Mouse (Mus musculus): ENCODE data around the gene Slc25a36. TPM values are rescaled to one million over a fixed set of nuclear protein-coding genes. Genes with fewer than 3 reads are reported as not detected.

The Slc25a36 gene
- polyA plus RNA-seq, 1 experiment = 27.5 TPM

- no peaks in the 10 kb centered on the region for H3K4me1 ChIP-seq (ENCODE audit: control insufficient read depth, insufficient read depth, low read length)
- no peak overlapping the region for H3K27ac ChIP-seq (ENCODE audit: control insufficient read depth, insufficient read depth, low read depth, low read length, poor library complexity)
- no peak for TF ChIP-seq CTCF (IDR thresholded peaks at IDR 0.05; ENCODE audit: control insufficient read depth, insufficient read depth, low read length)
- 90% methylated on average over 1 of the region's 1 CpGs for WGBS
- H3K4me3 ChIP-seq (replicated peaks; ENCODE audit: control insufficient read depth, low read depth, low read length) = no peak overlapping the region
These were observed 31.6 kb upstream of the Slc25a36 start for GRCm38 (mm10) chr9:97142558-97142957.

GRCm38 (mm10) chr9:97141723-97142122 is 30.8 kb upstream of the Slc25a36 start:
- TF ChIP-seq POLR2A (IDR thresholded peaks at IDR 0.05; ENCODE audit: borderline replicate concordance, control insufficient read depth, low read depth, low read length) (no peak), CTCF (IDR thresholded peaks at IDR 0.05; ENCODE audit: control insufficient read depth, insufficient read depth, low read length) (no peak)
- H3K27ac ChIP-seq (ENCODE audit: control insufficient read depth, insufficient read depth, low read depth, low read length, poor library complexity) = no peak overlapping the region
- 63% methylated on average over 2 of the region's 2 CpGs for WGBS
- H3K4me3 ChIP-seq (replicated peaks; ENCODE audit: control insufficient read depth, low read depth, low read length) = no peak overlapping the region
- H3K4me1 ChIP-seq (ENCODE audit: control insufficient read depth, insufficient read depth, low read length) = no peaks in the 10 kb centered on the region

DNA sequence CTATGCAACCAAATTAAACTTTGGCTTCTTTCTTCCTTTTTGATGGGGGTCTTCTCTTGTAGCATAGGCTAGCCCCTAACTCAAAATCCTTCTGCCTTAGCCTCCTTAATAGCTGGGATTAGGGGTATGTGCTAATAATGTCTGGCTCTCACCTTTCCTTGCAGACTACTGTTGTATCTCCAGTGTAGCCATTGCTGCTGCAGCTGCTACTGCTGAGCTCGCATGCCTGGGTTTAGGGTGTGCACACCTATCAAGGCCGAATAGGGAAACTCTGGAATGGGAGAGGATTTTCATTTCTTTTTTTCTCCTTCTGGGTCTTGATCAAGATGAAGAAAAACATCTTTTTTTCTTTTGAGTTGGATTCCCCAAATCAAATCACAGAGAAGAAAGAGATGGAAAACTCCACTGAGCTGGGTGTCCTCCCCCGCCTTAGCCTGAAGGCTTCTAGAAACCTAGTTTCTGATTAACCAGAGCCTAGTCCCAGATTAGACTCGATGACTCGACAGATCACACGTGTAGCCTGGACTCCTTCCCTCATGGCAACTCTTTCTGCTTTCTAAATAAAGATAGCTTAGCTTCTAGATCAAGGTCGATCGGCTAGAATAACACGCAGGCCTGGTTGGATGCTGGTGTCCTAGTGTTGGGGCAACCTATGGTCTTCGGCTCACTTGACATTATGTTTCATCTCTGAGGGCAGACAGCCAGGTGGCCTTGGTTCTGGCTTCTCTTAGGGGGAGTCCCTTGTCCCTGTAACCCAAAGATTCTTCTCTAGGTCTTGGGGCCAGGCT is 29.4 kb upstream of the Slc25a36 start:
- no peak for TF ChIP-seq POLR2A (IDR thresholded peaks at IDR 0.05; ENCODE audit: borderline replicate concordance, control insufficient read depth, low read depth, low read length)
- TF ChIP-seq CTCF (IDR thresholded peaks at IDR 0.05; ENCODE audit: control insufficient read depth, insufficient read depth, low read length) = no peak
- Histone ChIP-seq H3K4me3 (replicated peaks; ENCODE audit: control insufficient read depth, low read depth, low read length) (no peak overlapping the region), H3K27ac (ENCODE audit: control insufficient read depth, insufficient read depth, low read depth, low read length, poor library complexity) (no peak overlapping the region), H3K4me1 (ENCODE audit: control insufficient read depth, insufficient read depth, low read length) (no peaks in the 10 kb centered on the region)
- WGBS = 71% methylated on average over 10 of the region's 10 CpGs

- TF ChIP-seq POLR2A (IDR thresholded peaks at IDR 0.05; ENCODE audit: borderline replicate concordance, control insufficient read depth, low read depth, low read length) (no peak), CTCF (IDR thresholded peaks at IDR 0.05; ENCODE audit: control insufficient read depth, insufficient read depth, low read length) (no peak)
- Histone ChIP-seq H3K4me1 (ENCODE audit: control insufficient read depth, insufficient read depth, low read length) (no peaks in the 10 kb centered on the region), H3K4me3 (replicated peaks; ENCODE audit: control insufficient read depth, low read depth, low read length) (no peak overlapping the region), H3K27ac (ENCODE audit: control insufficient read depth, insufficient read depth, low read depth, low read length, poor library complexity) (no peak overlapping the region)
- WGBS = 53% methylated on average over 4 of the region's 4 CpGs
These were observed 26.7 kb upstream of the Slc25a36 start for GRCm38 (mm10) chr9:97137678-97138077.

DNA sequence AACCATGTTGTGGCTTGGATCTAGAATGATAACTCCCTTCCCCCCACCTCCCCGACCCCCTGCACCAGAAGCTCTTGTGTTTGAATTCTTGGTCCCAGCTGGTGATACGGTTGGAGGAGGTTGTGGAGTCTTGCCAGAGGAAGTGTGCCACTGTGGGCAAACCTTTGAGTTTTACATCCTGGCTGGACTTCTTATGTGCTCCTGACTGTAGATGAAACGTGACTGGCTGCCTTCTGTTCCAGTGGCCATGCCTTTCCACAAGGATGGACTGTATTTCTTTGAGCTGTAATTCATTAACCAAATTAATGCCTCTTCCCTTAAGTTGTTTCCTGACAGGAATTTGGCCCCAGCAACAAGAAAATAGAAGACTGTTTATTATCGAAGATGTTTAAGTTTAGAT is 26.2 kb upstream of the Slc25a36 start:
- WGBS = 74% methylated on average over 4 of the region's 4 CpGs
- no peak for TF ChIP-seq CTCF (IDR thresholded peaks at IDR 0.05; ENCODE audit: control insufficient read depth, insufficient read depth, low read length)
- TF ChIP-seq POLR2A (IDR thresholded peaks at IDR 0.05; ENCODE audit: borderline replicate concordance, control insufficient read depth, low read depth, low read length) = no peak
- no peak overlapping the region for H3K4me3 ChIP-seq (replicated peaks; ENCODE audit: control insufficient read depth, low read depth, low read length)
- no peak overlapping the region for H3K27ac ChIP-seq (ENCODE audit: control insufficient read depth, insufficient read depth, low read depth, low read length, poor library complexity)
- H3K4me1 ChIP-seq (ENCODE audit: control insufficient read depth, insufficient read depth, low read length) = no peaks in the 10 kb centered on the region

DNA sequence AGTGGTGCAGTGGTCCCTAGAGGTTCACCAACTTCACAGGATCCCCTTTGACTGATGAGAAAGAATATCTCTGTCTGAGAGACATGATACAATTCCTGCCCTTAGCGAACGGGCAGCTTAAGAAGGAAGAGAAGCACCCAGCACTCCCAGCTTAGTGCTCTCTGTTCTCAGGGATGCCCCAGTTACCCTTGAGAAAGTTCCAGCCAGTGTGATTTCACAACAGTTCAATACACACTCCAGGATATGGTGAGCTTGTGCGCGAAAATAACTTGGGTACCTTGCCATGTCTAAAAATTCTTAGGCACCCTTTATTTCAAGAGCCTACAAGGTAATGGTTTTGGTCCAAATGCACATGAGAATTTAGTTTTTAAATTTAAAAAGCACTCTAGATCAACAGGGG is 24.9 kb upstream of the Slc25a36 start:
- WGBS = 81% methylated on average over 4 of the region's 4 CpGs
- no peak for TF ChIP-seq CTCF (IDR thresholded peaks at IDR 0.05; ENCODE audit: control insufficient read depth, insufficient read depth, low read length)
- TF ChIP-seq POLR2A (IDR thresholded peaks at IDR 0.05; ENCODE audit: borderline replicate concordance, control insufficient read depth, low read depth, low read length) = no peak
- Histone ChIP-seq H3K27ac (ENCODE audit: control insufficient read depth, insufficient read depth, low read depth, low read length, poor library complexity) (no peak overlapping the region), H3K4me1 (ENCODE audit: control insufficient read depth, insufficient read depth, low read length) (no peaks in the 10 kb centered on the region), H3K4me3 (replicated peaks; ENCODE audit: control insufficient read depth, low read depth, low read length) (no peak overlapping the region)

DNA sequence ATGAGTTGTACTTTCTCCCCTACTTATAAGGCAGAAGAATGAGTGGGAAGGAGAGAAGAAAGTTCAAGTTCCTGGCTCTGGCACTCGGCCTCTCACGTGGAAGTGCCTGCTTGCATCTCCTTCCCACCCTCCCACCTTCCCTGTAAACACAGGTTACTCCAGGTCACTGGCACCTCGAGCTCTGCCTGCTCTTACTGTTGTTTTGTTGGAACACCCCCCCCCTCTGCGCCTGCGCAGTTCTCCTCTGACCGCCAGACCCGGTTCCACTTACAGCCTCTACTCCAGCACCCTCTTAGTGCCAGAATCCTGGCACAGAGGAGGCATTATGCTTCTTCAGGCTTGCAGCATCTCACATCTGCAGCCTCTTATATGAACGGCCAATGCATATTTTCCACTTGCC is 22.2 kb upstream of the Slc25a36 start:
- Histone ChIP-seq H3K4me3 (replicated peaks; ENCODE audit: control insufficient read depth, low read depth, low read length) (no peak overlapping the region), H3K27ac (ENCODE audit: control insufficient read depth, insufficient read depth, low read depth, low read length, poor library complexity) (no peak overlapping the region), H3K4me1 (ENCODE audit: control insufficient read depth, insufficient read depth, low read length) (no peaks in the 10 kb centered on the region)
- WGBS = 51% methylated on average over 8 of the region's 8 CpGs
- TF ChIP-seq POLR2A (IDR thresholded peaks at IDR 0.05; ENCODE audit: borderline replicate concordance, control insufficient read depth, low read depth, low read length) (no peak), CTCF (IDR thresholded peaks at IDR 0.05; ENCODE audit: control insufficient read depth, insufficient read depth, low read length) (no peak)

DNA sequence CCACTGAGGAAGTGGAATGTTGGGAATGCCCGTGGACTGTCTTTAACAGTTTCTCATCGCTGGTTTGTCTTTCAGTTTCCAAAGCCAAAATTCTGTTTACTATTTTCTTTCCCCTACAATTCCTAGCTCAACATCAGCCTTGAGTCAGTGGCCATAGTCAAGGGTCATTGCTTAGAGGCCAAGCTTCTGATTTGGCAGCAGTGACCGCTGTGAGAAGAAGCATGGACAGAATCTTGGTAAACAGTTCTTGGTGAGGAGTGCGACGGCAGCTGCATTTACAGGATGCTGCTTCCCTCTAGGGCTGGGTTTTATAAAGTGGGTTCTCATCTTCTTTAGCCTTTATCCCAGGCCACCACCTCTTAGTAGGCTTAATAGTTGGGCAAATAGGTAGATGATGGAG is 19.0 kb upstream of the Slc25a36 start:
- WGBS = 78% methylated on average over 5 of the region's 5 CpGs
- no peak for TF ChIP-seq CTCF (IDR thresholded peaks at IDR 0.05; ENCODE audit: control insufficient read depth, insufficient read depth, low read length)
- no peak for TF ChIP-seq POLR2A (IDR thresholded peaks at IDR 0.05; ENCODE audit: borderline replicate concordance, control insufficient read depth, low read depth, low read length)
- Histone ChIP-seq H3K27ac (ENCODE audit: control insufficient read depth, insufficient read depth, low read depth, low read length, poor library complexity) (no peak overlapping the region), H3K4me1 (ENCODE audit: control insufficient read depth, insufficient read depth, low read length) (no peaks in the 10 kb centered on the region), H3K4me3 (replicated peaks; ENCODE audit: control insufficient read depth, low read depth, low read length) (no peak overlapping the region)
